Mouse (Mus musculus): Measurements from ENCODE around the gene Ccl3. TPM values are rescaled to one million over a fixed set of nuclear protein-coding genes. Genes with fewer than 3 reads are reported as not detected.

Gene Ccl3
- polyA plus RNA-seq, 1 experiment from 2014 or later, result not detected

DNA sequence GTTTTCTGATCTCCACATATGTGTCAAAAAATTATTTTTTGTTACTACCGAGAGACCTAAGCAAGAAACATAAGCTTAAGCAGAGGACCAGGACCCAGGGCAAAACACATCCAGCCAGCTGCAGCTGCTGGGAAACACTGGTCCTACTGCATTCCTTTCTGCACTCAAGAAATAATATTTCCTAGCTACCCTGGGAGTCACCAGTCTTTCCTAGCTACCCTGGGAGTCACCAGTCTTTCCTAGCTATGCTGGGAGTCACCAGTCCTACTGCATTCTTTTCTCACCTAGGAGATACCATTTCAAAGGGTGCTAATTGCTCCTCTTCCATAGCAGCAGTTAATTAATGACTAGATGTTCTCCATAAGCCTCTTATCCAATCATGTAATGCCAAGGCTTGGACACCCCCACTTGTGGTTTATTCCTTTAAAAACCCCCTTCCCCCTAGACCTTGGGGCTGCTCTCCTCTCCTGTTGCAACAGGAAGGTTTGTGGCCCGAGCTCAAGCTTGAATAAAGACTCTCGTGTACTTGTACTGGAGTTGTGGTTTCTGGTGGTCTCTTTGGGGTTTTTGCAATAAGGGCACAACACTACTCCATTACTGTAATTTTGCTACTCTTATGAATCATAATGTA lies 50.8 kb downstream of the Ccl3 start:
- CTCF ChIA-PET, result interaction anchor here (1.1 kb wide), 1 partner anchor 15 kb away, joined by 3 read pairs; no protein-coding TSS in a partner anchor
- TF ChIP-seq CTCF (IDR thresholded peaks at IDR 0.05), result no peak
- H3K27me3 ChIP-seq, result no peaks in the 10 kb centered on the region
- in situ Hi-C loops (cut with MboI; ENCODE audit: low pct_unique_long_range_greater_than_20kb), result no loop called here
- POLR2A ChIA-PET, result no interaction called here
- DNase-seq (ENCODE audit: low read depth, low spot score), result no peak
- no peak for ATAC-seq

Other genes starting within 250 kb of the Ccl3 start
- gene Rasl10b, start 240.2 kb downstream of the Ccl3 start, polyA plus RNA-seq (2021), result 27.5 TPM
- not detected for gene Gas2l2, start 219.9 kb downstream of the Ccl3 start, polyA plus RNA-seq (2021)
- gene 1700020L24Rik, start 211.7 kb downstream of the Ccl3 start, polyA plus RNA-seq (2021), result 1.5 TPM
- gene Mmp28, start 186.3 kb downstream of the Ccl3 start, polyA plus RNA-seq (2021), result 1.5 TPM
- gene Taf15, start 176.3 kb downstream of the Ccl3 start, polyA plus RNA-seq (2021), result 150 TPM
- gene Heatr9, start 127.2 kb downstream of the Ccl3 start, polyA plus RNA-seq (2021), result not detected
- 0.65 TPM for gene Ccl5, start 118.8 kb downstream of the Ccl3 start, polyA plus RNA-seq (2021)
- gene Ccl9, start 70.7 kb downstream of the Ccl3 start, polyA plus RNA-seq (2021), result 0.42 TPM
- gene Ccl6, start 56.3 kb downstream of the Ccl3 start, polyA plus RNA-seq (2021), result not detected
- gene Rpl9-ps1, start 3.7 kb downstream of the Ccl3 start, polyA plus RNA-seq (2021), result not detected
- gene Ccl4, start 13.2 kb upstream of the Ccl3 start, polyA plus RNA-seq (2021), result not detected
- gene Wfdc17, start 54.6 kb upstream of the Ccl3 start, polyA plus RNA-seq (2021), result not detected
- gene Wfdc18, start 59.7 kb upstream of the Ccl3 start, polyA plus RNA-seq (2021), result not detected
- gene Wfdc21, start 97.6 kb upstream of the Ccl3 start, polyA plus RNA-seq (2021), result not detected
- 17.6 TPM for gene Heatr6, start 104.3 kb upstream of the Ccl3 start, polyA plus RNA-seq (2021)
- 167 TPM for gene Hnf1b, start 200.7 kb upstream of the Ccl3 start, polyA plus RNA-seq (2021)